Mouse (Mus musculus) MEL (cell line): Measurements from ENCODE around the gene Dclk1. TPM values are rescaled to one million over a fixed set of nuclear protein-coding genes. Genes with fewer than 3 reads are reported as not detected.

Source experiments
- DNase-seq: peaks from one replicate; pipeline ENCODE4 v3.0.0; 2011; ENCODE audit warnings: low read depth, low spot score
- H3K27ac ChIP-seq: 2 replicates; pipeline ENCODE4 v1.5.1; 2012; ENCODE audit warnings: low read depth, mild to moderate bottlenecking, control low read depth, low read length, moderate library complexity; ENCODE audit not compliant: control insufficient read depth
- H3K27me3 ChIP-seq, 2 experiments: fragments of 150-350 bp in 1 of 2; sonication (generic) in 1 of 2; 2 replicates each; pipeline ENCODE4 v1.6.1; 2012; ENCODE audit warnings: low read length in 2 of 2, mild to moderate bottlenecking in 2 of 2, improper control_type of control experiment in 1 of 2, moderate library complexity in 1 of 2; ENCODE audit not compliant: insufficient read depth in 2 of 2, control insufficient read depth in 1 of 2
- H3K36me3 ChIP-seq, 2 experiments: 2 replicates each; pipeline ENCODE4 v1.6.1; 2012 to 2014; ENCODE audit warnings: low read length in 2 of 2, improper control_type of control experiment in 1 of 2, inconsistent platforms in 1 of 2, mild to moderate bottlenecking in 1 of 2; ENCODE audit not compliant: insufficient read depth in 2 of 2, control insufficient read depth in 1 of 2
- H3K4me1 ChIP-seq, 2 experiments: fragments of 150-350 bp in 1 of 2; sonication (generic) in 1 of 2; 2 replicates each; pipeline ENCODE4 v1.6.1; 2012; ENCODE audit warnings: low read length in 2 of 2, improper control_type of control experiment in 1 of 2, mild to moderate bottlenecking in 1 of 2; ENCODE audit not compliant: insufficient read depth in 2 of 2, control insufficient read depth in 1 of 2
- H3K4me3 ChIP-seq, 2 experiments: fragments of 150-350 bp in 1 of 2; sonication (generic) in 1 of 2; 2 replicates each; pipeline ENCODE4 v1.5.1; 2012; ENCODE audit warnings: low read depth in 2 of 2, low read length in 2 of 2, mild to moderate bottlenecking in 2 of 2, moderate library complexity in 2 of 2, control low read depth in 1 of 2, improper control_type of control experiment in 1 of 2; ENCODE audit not compliant: control insufficient read depth in 1 of 2, insufficient read depth in 1 of 2
- H3K79me2 ChIP-seq: 2 replicates; pipeline ENCODE4 v1.6.1; 2012; ENCODE audit warnings: mild to moderate bottlenecking, low read length, moderate library complexity; ENCODE audit not compliant: control insufficient read depth, poor library complexity, insufficient read depth
- H3K9ac ChIP-seq: 2 replicates; pipeline ENCODE4 v1.6.1; 2012; ENCODE audit warnings: low read depth, mild to moderate bottlenecking, control low read depth, low read length, moderate library complexity; ENCODE audit not compliant: control insufficient read depth, poor library complexity, severe bottlenecking
- H3K9me3 ChIP-seq: fragments of 150-350 bp; sonication (generic); replicated peaks from 2 replicates; pipeline ENCODE4 v1.6.1; 2012; ENCODE audit warnings: mild to moderate bottlenecking, low read length, improper control_type of control experiment, moderate library complexity; ENCODE audit not compliant: insufficient read depth
- BHLHE40 ChIP-seq: IDR thresholded peaks from 2 replicates; pipeline ENCODE4 v1.6.1; 2012; ENCODE audit warnings: low read depth, mild to moderate bottlenecking, inconsistent platforms, low read length, improper control_type of control experiment, borderline replicate concordance
- CHD2 ChIP-seq: IDR thresholded peaks from 2 replicates; pipeline ENCODE4 v1.6.1; 2011; ENCODE audit warnings: low read length, improper control_type of control experiment
- CTCF ChIP-seq, 3 experiments: IDR thresholded peaks in 2 of 3; conservative IDR thresholded peaks in 1 of 3; 2 replicates each; pipeline ENCODE4 v1.5.1; 2011 to 2012; ENCODE audit warnings: low read length in 3 of 3, low read depth in 2 of 3, mild to moderate bottlenecking in 2 of 3, improper control_type of control experiment in 1 of 3, inconsistent platforms in 1 of 3, mixed read lengths in 1 of 3, moderate library complexity in 1 of 3; ENCODE audit not compliant: control insufficient read depth in 1 of 3, insufficient read depth in 1 of 3, poor library complexity in 1 of 3, severe bottlenecking in 1 of 3
- E2F4 ChIP-seq: IDR thresholded peaks from 2 replicates; pipeline ENCODE4 v1.6.1; 2011; ENCODE audit warnings: low read depth, low read length, improper control_type of control experiment, borderline replicate concordance
- EP300 ChIP-seq, 2 experiments: IDR thresholded peaks; 2 replicates each; pipeline ENCODE4 v1.6.1; 2011; ENCODE audit warnings: improper control_type of control experiment in 2 of 2, low read length in 2 of 2, low read depth in 1 of 2, mild to moderate bottlenecking in 1 of 2
- HCFC1 ChIP-seq: IDR thresholded peaks from 2 replicates; pipeline ENCODE4 v1.6.1; 2012; ENCODE audit warnings: low read depth, mild to moderate bottlenecking, inconsistent platforms, low read length, improper control_type of control experiment, moderate library complexity
- JUND ChIP-seq: IDR thresholded peaks from 2 replicates; pipeline ENCODE4 v1.6.1; 2011; ENCODE audit warnings: low read depth, mild to moderate bottlenecking, improper control_type of control experiment, low read length
- KAT2A ChIP-seq: conservative IDR thresholded peaks from 2 replicates; pipeline ENCODE4 v1.6.1; 2012; ENCODE audit warnings: low read depth, low read length, improper control_type of control experiment, inconsistent platforms
- MAFK ChIP-seq: IDR thresholded peaks from 2 replicates; pipeline ENCODE4 v1.6.1; 2011; ENCODE audit warnings: low read depth, mild to moderate bottlenecking, low read length, improper control_type of control experiment, borderline replicate concordance
- MAX ChIP-seq: IDR thresholded peaks from 2 replicates; pipeline ENCODE4 v1.6.1; 2011; ENCODE audit warnings: low read length, improper control_type of control experiment
- MAZ ChIP-seq: IDR thresholded peaks from 2 replicates; pipeline ENCODE4 v1.6.1; 2012; ENCODE audit warnings: low read depth, mild to moderate bottlenecking, inconsistent platforms, low read length, improper control_type of control experiment
- MEF2A ChIP-seq: IDR thresholded peaks from 2 replicates; pipeline ENCODE4 v1.6.1; 2014; ENCODE audit warnings: low read depth, mild to moderate bottlenecking, inconsistent platforms, low read length, improper control_type of control experiment; ENCODE audit not compliant: poor library complexity, insufficient replicate concordance, severe bottlenecking; ENCODE audit errors: extremely low read depth
- MXI1 ChIP-seq: IDR thresholded peaks from 2 replicates; pipeline ENCODE4 v1.6.1; 2011; ENCODE audit warnings: mild to moderate bottlenecking, low read depth, low read length, improper control_type of control experiment
- MYC ChIP-seq: IDR thresholded peaks from 2 replicates; pipeline ENCODE4 v1.6.1; 2011; ENCODE audit warnings: low read depth, mild to moderate bottlenecking, low read length, improper control_type of control experiment, moderate library complexity
- NRF1 ChIP-seq: IDR thresholded peaks from 2 replicates; pipeline ENCODE4 v1.6.1; 2014; ENCODE audit warnings: low read depth, mild to moderate bottlenecking, inconsistent platforms, low read length, improper control_type of control experiment, moderate library complexity; ENCODE audit not compliant: poor library complexity, insufficient read depth, severe bottlenecking
- POLR2A ChIP-seq, 2 experiments: IDR thresholded peaks; 2 replicates each; pipeline ENCODE4 v1.6.1; 2011 to 2012; ENCODE audit warnings: low read length in 2 of 2, mild to moderate bottlenecking in 2 of 2, control low read depth in 1 of 2, improper control_type of control experiment in 1 of 2, low read depth in 1 of 2, moderate library complexity in 1 of 2; ENCODE audit not compliant: control insufficient read depth in 1 of 2, insufficient read depth in 1 of 2, poor library complexity in 1 of 2
- SIN3A ChIP-seq: IDR thresholded peaks from 2 replicates; pipeline ENCODE4 v1.6.1; 2012; ENCODE audit warnings: low read length, improper control_type of control experiment, inconsistent platforms
- SMC3 ChIP-seq: IDR thresholded peaks from 2 replicates; pipeline ENCODE4 v1.6.1; 2011; ENCODE audit warnings: low read depth, low read length, improper control_type of control experiment
- TAL1 ChIP-seq: IDR thresholded peaks from 2 replicates; pipeline ENCODE4 v1.6.1; 2012; ENCODE audit warnings: mild to moderate bottlenecking, inconsistent platforms, low read length, moderate library complexity, mixed read lengths
- TBP ChIP-seq: IDR thresholded peaks from 2 replicates; pipeline ENCODE4 v1.8.0; 2011; ENCODE audit warnings: low read depth, low read length, improper control_type of control experiment
- USF1 ChIP-seq: IDR thresholded peaks from 2 replicates; pipeline ENCODE4 v1.6.1; 2014; ENCODE audit warnings: low read depth, mild to moderate bottlenecking, inconsistent platforms, low read length, improper control_type of control experiment, moderate library complexity
- USF2 ChIP-seq, 2 experiments: IDR thresholded peaks; 2 replicates each; pipeline ENCODE4 v1.6.1; 2011 to 2012; ENCODE audit warnings: improper control_type of control experiment in 2 of 2, low read length in 2 of 2, borderline replicate concordance in 1 of 2, inconsistent platforms in 1 of 2, low read depth in 1 of 2, mild to moderate bottlenecking in 1 of 2; ENCODE audit not compliant: insufficient read depth in 1 of 2
- ZKSCAN1 ChIP-seq: IDR thresholded peaks from 2 replicates; pipeline ENCODE4 v1.6.1; 2012; ENCODE audit warnings: low read depth, mild to moderate bottlenecking, inconsistent platforms, low read length, improper control_type of control experiment, moderate library complexity
- ZMIZ1 ChIP-seq: IDR thresholded peaks from 2 replicates; pipeline ENCODE4 v1.6.1; 2012; ENCODE audit warnings: low read depth, mild to moderate bottlenecking, inconsistent platforms, low read length, improper control_type of control experiment, moderate library complexity
- polyA plus RNA-seq, 2 experiments: library from polyadenylated mRNA; stranded (reverse) in 1 of 2; unstranded in 1 of 2; fragments of >175 nt in 1 of 2; fragments of >200 nt in 1 of 2; gene quantifications; 2 replicates each; pipeline versions ENCODE4 v1.2.1 to v1.2.4; 2012; ENCODE audit warnings: low replicate concordance in 2 of 2, low read depth in 1 of 2; ENCODE audit not compliant: insufficient read length in 2 of 2, insufficient read depth in 1 of 2, missing spikeins in 1 of 2
- total RNA-seq: library from RNA; depleted of rRNA; stranded (reverse); fragments of 300-350 nt; gene quantifications from 2 replicates; pipeline ENCODE4 v1.2.3, GENCODE M21; 2012

The Dclk1 gene
- total and polyA plus RNA-seq, 3 experiments, result not detected

DNA sequence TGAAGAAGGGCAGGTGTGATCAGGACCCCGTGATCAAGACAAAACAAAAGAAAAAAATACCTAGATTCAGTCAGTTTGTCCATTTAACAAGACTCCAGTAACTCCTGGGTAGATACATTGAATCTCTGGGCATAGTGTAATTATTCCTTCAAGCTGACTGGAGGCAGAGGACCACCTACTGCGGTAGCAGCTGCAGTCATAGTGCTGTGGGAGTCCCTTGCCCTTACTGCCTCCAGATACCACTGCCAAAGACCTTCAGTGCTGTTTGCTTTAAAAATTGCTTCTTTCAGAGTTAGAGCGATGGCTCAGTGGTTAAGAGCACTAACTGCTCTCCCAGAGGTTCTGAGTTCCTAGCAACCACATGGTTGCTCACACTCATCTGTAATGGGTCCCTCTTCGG, 309.7 kb downstream of the Dclk1 start:
- TF ChIP-seq HCFC1 (no peak), MXI1 (no peak), CTCF (IDR thresholded peaks at IDR 0.05 in 2 of 3, conservative IDR thresholded peaks at IDR 0.05 in 1 of 3; ENCODE audit: control insufficient read depth in 1 of 3, insufficient read depth in 1 of 3, low read depth in 2 of 3, low read length in 3 of 3, poor library complexity in 1 of 3, severe bottlenecking in 1 of 3) (no peak), MEF2A (no peak)
- Histone ChIP-seq H3K9ac (no peak overlapping the region), H3K79me2 (no peaks in the 10 kb centered on the region), H3K4me1 (no peaks in the 10 kb centered on the region), H3K36me3 (no peaks in the 10 kb centered on the region), H3K27ac (no peak overlapping the region), H3K27me3 (no peaks in the 10 kb centered on the region; a peak in 1 of 4 replicates), H3K4me3 (no peak overlapping the region), H3K9me3 (no peaks in the 10 kb centered on the region)
- DNase-seq, result no peak

DNA sequence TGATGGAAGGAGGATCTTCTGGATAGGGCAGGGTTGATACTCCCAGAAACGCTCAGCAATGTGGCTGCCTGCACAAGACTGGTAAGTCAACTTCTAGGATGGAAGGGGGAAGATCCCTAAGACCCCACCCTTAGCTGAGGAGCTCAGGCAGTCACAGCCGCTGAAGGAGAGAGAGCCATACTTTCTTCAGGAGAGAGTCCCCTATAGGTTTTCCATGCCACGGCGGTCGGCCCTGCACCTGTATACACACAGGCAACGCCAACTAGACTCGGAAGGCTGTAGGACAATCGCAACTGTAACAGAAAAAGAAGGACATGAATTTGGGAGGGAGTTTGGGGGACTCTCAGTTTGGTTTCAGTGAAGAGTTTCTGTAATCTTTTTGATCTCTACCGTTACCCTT, 310.9 kb downstream of the Dclk1 start:
- no peaks in the 10 kb centered on the region for H3K9me3 ChIP-seq
- no peaks in the 10 kb centered on the region for H3K79me2 ChIP-seq
- H3K27ac ChIP-seq, result no peak overlapping the region
- H3K36me3 ChIP-seq, result no peaks in the 10 kb centered on the region
- H3K4me1 ChIP-seq, result no peaks in the 10 kb centered on the region
- no peak overlapping the region for H3K9ac ChIP-seq
- H3K27me3 ChIP-seq, result no peaks in the 10 kb centered on the region; a peak in 1 of 4 replicates
- TF ChIP-seq MAX (no peak), KAT2A (no peak), POLR2A (IDR thresholded peaks at IDR 0.05; ENCODE audit: control insufficient read depth in 1 of 2, insufficient read depth in 1 of 2, low read depth in 1 of 2, low read length in 2 of 2, poor library complexity in 1 of 2) (no peak), MAFK (no peak), SIN3A (no peak), JUND (no peak)
- no peak for DNase-seq
- H3K4me3 ChIP-seq, result no peak overlapping the region

DNA sequence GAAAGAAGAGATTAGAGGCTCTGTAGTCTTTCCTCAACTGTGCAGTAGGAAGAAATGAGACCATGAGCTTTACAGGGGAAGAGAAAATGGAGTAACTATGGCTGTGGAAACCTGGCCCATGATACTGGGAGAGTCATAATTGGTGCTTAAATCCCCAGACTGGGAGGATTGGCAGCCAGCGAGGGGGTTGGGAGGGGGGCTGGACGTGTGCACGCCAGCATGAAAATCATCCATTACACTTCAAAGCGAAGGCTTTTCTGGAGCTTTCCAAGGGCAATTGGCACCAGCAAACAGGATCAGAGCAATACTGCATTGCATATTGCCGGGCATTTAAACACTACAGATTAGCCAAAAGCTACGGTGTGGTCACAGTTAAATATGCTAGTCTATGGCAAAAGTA, 313.7 kb downstream of the Dclk1 start:
- no peak for TF ChIP-seq TAL1
- no peak for TF ChIP-seq EP300 (IDR thresholded peaks at IDR 0.05; ENCODE audit: low read depth in 1 of 2, low read length in 2 of 2)
- no peak for TF ChIP-seq MAZ
- no peak for TF ChIP-seq ZMIZ1
- TF ChIP-seq NRF1, result no peak
- TF ChIP-seq CHD2, result no peak
- no peak for TF ChIP-seq USF1
- TF ChIP-seq MEF2A, result no peak
- TF ChIP-seq TBP, result no peak
- TF ChIP-seq MAFK, result no peak
- no peak for TF ChIP-seq ZKSCAN1
- no peak for TF ChIP-seq SMC3
- no peak for TF ChIP-seq BHLHE40
- no peak for TF ChIP-seq MYC
- TF ChIP-seq USF2 (IDR thresholded peaks at IDR 0.05; ENCODE audit: borderline replicate concordance in 1 of 2, insufficient read depth in 1 of 2, low read depth in 1 of 2, low read length in 2 of 2), result no peak
- TF ChIP-seq SIN3A, result no peak
- TF ChIP-seq E2F4, result no peak
- Histone ChIP-seq H3K9ac (no peak overlapping the region), H3K27me3 (no peaks in the 10 kb centered on the region; a peak in 1 of 4 replicates), H3K4me3 (no peak overlapping the region), H3K9me3 (no peaks in the 10 kb centered on the region), H3K4me1 (no peaks in the 10 kb centered on the region), H3K27ac (no peak overlapping the region), H3K36me3 (no peaks in the 10 kb centered on the region), H3K79me2 (no peaks in the 10 kb centered on the region)
- DNase-seq, result no peak
